Mouse (Mus musculus): Measurements from ENCODE around the gene Camk2g. TPM values are rescaled to one million over a fixed set of nuclear protein-coding genes. Genes with fewer than 3 reads are reported as not detected.

The Camk2g gene
- total and polyA plus RNA-seq, 3 experiments: 14.1 to 27.1 TPM; not detected in 1

DNA sequence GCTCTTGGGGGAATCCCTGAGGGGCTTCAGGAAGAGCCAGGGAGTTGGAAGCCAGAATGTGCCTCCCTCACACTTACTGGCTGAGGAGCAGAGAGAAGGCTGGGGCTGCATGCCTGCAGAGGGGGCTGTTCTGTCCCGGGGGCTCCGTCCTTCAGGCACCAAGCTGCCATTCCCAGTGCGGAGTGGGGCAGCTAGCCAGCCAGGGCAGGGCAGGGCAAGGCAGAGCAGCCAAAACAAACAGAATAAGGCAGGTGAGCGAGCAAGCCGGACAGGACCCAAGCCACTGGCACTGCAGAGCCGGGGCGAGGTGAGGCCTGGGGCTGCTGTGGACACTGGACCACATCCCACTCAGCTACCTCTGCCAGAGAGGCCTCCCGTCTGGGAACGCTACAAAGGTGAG is 52.6 kb downstream of the Camk2g start:
- Histone ChIP-seq H3K9me3 (replicated peaks; ENCODE audit: insufficient read depth, low read length) (no peaks in the 10 kb centered on the region), H3K36me3 (ENCODE audit: control insufficient read depth in 1 of 2, insufficient read depth in 2 of 2, low read length in 2 of 2) (peaks cover 0 to 6% of the 10 kb centered on the region in 2 experiments; a peak in 1 of 4 replicates), H3K27me3 (ENCODE audit: control insufficient read depth in 1 of 2, insufficient read depth in 2 of 2, low read length in 2 of 2) (no peaks in the 10 kb centered on the region), H3K27ac (ENCODE audit: control insufficient read depth, low read depth, low read length) (no peak overlapping the region), H3K4me3 (ENCODE audit: control insufficient read depth in 1 of 2, insufficient read depth in 1 of 2, low read depth in 2 of 2, low read length in 2 of 2) (no peak overlapping the region), H3K79me2 (ENCODE audit: control insufficient read depth, insufficient read depth, low read length, poor library complexity) (no peaks in the 10 kb centered on the region), H3K4me1 (ENCODE audit: control insufficient read depth in 1 of 2, insufficient read depth in 2 of 2, low read length in 2 of 2) (no peaks in the 10 kb centered on the region), H3K9ac (ENCODE audit: control insufficient read depth, low read depth, low read length, poor library complexity, severe bottlenecking) (no peak overlapping the region)
- no peak for DNase-seq (ENCODE audit: low read depth, low spot score)
- TF ChIP-seq MXI1 (IDR thresholded peaks at IDR 0.05; ENCODE audit: low read depth, low read length) (no peak), NELFE (IDR thresholded peaks at IDR 0.05; ENCODE audit: low read depth, low read length) (no peak), MEF2A (IDR thresholded peaks at IDR 0.05; ENCODE audit: extremely low read depth, insufficient replicate concordance, low read depth, low read length, poor library complexity, severe bottlenecking) (no peak), CHD1 (IDR thresholded peaks at IDR 0.05; ENCODE audit: low read depth, low read length) (no peak), ZKSCAN1 (IDR thresholded peaks at IDR 0.05; ENCODE audit: low read depth, low read length) (no peak), CTCF (IDR thresholded peaks at IDR 0.05 in 2 of 3, conservative IDR thresholded peaks at IDR 0.05 in 1 of 3; ENCODE audit: control insufficient read depth in 1 of 3, insufficient read depth in 1 of 3, low read depth in 2 of 3, low read length in 3 of 3, poor library complexity in 1 of 3, severe bottlenecking in 1 of 3) (no peak), USF2 (IDR thresholded peaks at IDR 0.05; ENCODE audit: borderline replicate concordance in 1 of 2, insufficient read depth in 1 of 2, low read depth in 1 of 2, low read length in 2 of 2) (no peak), MAFK (IDR thresholded peaks at IDR 0.05; ENCODE audit: borderline replicate concordance, low read depth, low read length) (no peak), ZC3H11A (IDR thresholded peaks at IDR 0.05; ENCODE audit: low read depth, low read length) (no peak), ZNF384 (IDR thresholded peaks at IDR 0.05; ENCODE audit: low read depth, low read length) (no peak), TAL1 (IDR thresholded peaks at IDR 0.05; ENCODE audit: low read length) (no peak), POLR2A (IDR thresholded peaks at IDR 0.05; ENCODE audit: control insufficient read depth in 1 of 2, insufficient read depth in 1 of 2, low read depth in 1 of 2, low read length in 2 of 2, poor library complexity in 1 of 2) (no peak), GABPA (IDR thresholded peaks at IDR 0.05; ENCODE audit: low read depth, low read length) (no peak), USF1 (IDR thresholded peaks at IDR 0.05; ENCODE audit: low read depth, low read length) (no peak), BHLHE40 (IDR thresholded peaks at IDR 0.05; ENCODE audit: borderline replicate concordance, low read depth, low read length) (no peak), RCOR1 (IDR thresholded peaks at IDR 0.05; ENCODE audit: low read depth, low read length) (no peak)

DNA sequence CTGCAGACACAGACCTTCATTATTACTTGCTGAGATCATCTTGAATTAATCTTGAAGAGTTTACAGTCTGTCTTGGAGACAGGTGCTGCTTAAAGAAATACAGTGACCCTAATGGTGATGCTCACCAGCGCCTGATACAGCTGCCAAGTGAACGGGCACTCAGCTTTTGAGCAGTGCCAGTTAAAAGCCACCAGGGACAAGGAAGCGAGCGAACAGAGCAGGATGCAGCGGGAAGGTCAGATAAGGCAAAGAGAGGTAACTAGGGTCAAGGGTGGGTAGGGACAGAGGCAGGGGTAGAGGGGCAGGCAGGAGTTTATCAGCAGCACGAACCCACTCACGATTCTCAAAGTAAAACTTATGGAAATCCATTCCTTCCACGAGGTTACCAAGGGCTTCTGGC is 55.4 kb downstream of the Camk2g start:
- H3K4me3 ChIP-seq (ENCODE audit: control insufficient read depth in 1 of 2, insufficient read depth in 1 of 2, low read depth in 2 of 2, low read length in 2 of 2): no peak overlapping the region
- H3K9me3 ChIP-seq (replicated peaks; ENCODE audit: insufficient read depth, low read length): no peaks in the 10 kb centered on the region
- H3K79me2 ChIP-seq (ENCODE audit: control insufficient read depth, insufficient read depth, low read length, poor library complexity): peaks cover 8% of the 10 kb centered on the region
- no peak overlapping the region for H3K9ac ChIP-seq (ENCODE audit: control insufficient read depth, low read depth, low read length, poor library complexity, severe bottlenecking)
- H3K27me3 ChIP-seq (ENCODE audit: control insufficient read depth in 1 of 2, insufficient read depth in 2 of 2, low read length in 2 of 2): no peaks in the 10 kb centered on the region
- no peak for DNase-seq (ENCODE audit: low read depth, low spot score)
- peaks cover 5 to 10% of the 10 kb centered on the region in 2 experiments for H3K4me1 ChIP-seq (ENCODE audit: control insufficient read depth in 1 of 2, insufficient read depth in 2 of 2, low read length in 2 of 2)
- no peak overlapping the region for H3K27ac ChIP-seq (ENCODE audit: control insufficient read depth, low read depth, low read length)
- peaks cover 2 to 9% of the 10 kb centered on the region in 2 experiments; a peak in 3 of 4 replicates for H3K36me3 ChIP-seq (ENCODE audit: control insufficient read depth in 1 of 2, insufficient read depth in 2 of 2, low read length in 2 of 2)
- no peak for TF ChIP-seq RCOR1 (IDR thresholded peaks at IDR 0.05; ENCODE audit: low read depth, low read length)
- no peak for TF ChIP-seq JUND (IDR thresholded peaks at IDR 0.05; ENCODE audit: low read depth, low read length)
- TF ChIP-seq SMC3 (IDR thresholded peaks at IDR 0.05; ENCODE audit: low read depth, low read length): no peak
- no peak for TF ChIP-seq ZMIZ1 (IDR thresholded peaks at IDR 0.05; ENCODE audit: low read depth, low read length)
- TF ChIP-seq CHD1 (IDR thresholded peaks at IDR 0.05; ENCODE audit: low read depth, low read length): no peak
- no peak for TF ChIP-seq BHLHE40 (IDR thresholded peaks at IDR 0.05; ENCODE audit: borderline replicate concordance, low read depth, low read length)
- no peak for TF ChIP-seq MEF2A (IDR thresholded peaks at IDR 0.05; ENCODE audit: extremely low read depth, insufficient replicate concordance, low read depth, low read length, poor library complexity, severe bottlenecking)
- TF ChIP-seq NELFE (IDR thresholded peaks at IDR 0.05; ENCODE audit: low read depth, low read length): no peak
- no peak for TF ChIP-seq MAZ (IDR thresholded peaks at IDR 0.05; ENCODE audit: low read depth, low read length)
- TF ChIP-seq ZNF384 (IDR thresholded peaks at IDR 0.05; ENCODE audit: low read depth, low read length): no peak
- TF ChIP-seq E2F4 (IDR thresholded peaks at IDR 0.05; ENCODE audit: borderline replicate concordance, low read depth, low read length): no peak
